Mouse (Mus musculus) NIH3T3 (cell line): Measurements from ENCODE around the gene Pdpk1.
"Not testable (repeated sequence)": the region's sequence is repeated elsewhere in the genome, so short reads cannot be mapped to it uniquely, and the experiment has no call there.

Experiments
- DNase-seq: peaks from one replicate; pipeline ENCODE4 v3.0.0-alpha.2; 2012; ENCODE audit warnings: low read depth

Pdpk1 gene

GRCm38 (mm10) chr17:24162584-24163175 is 12.0 kb upstream of the Pdpk1 start:
- peak; percentile 48 for DNase-seq

- DNase-seq, result no peak
Measured at GRCm38 (mm10) chr17:24161466-24161865, 10.7 kb upstream of the Pdpk1 start.

- DNase-seq, result no peak
Measured at GRCm38 (mm10) chr17:24157526-24157925, 6.8 kb upstream of the Pdpk1 start.

GRCm38 (mm10) chr17:24157121-24157520 is 6.4 kb upstream of the Pdpk1 start:
- DNase-seq, result no peak

GRCm38 (mm10) chr17:24156394-24156793 is 5.7 kb upstream of the Pdpk1 start:
- no peak for DNase-seq

- no peak for DNase-seq
Measured at GRCm38 (mm10) chr17:24155742-24156141, 5.0 kb upstream of the Pdpk1 start.

- DNase-seq, result no peak
Measured at GRCm38 (mm10) chr17:24154463-24154862, 3.7 kb upstream of the Pdpk1 start.

- DNase-seq, result peak; percentile 89
Measured at GRCm38 (mm10) chr17:24151890-24152563, 1.3 kb upstream of the Pdpk1 start.

GRCm38 (mm10) chr17:24151382-24151781 is 658 bp upstream of the Pdpk1 start:
- DNase-seq, result no peak

GRCm38 (mm10) chr17:24149421-24149820 is 1.3 kb downstream of the Pdpk1 start:
- no peak for DNase-seq

GRCm38 (mm10) chr17:24142897-24143296 is 7.8 kb downstream of the Pdpk1 start:
- no peak for DNase-seq

GRCm38 (mm10) chr17:24141425-24141920 is 9.3 kb downstream of the Pdpk1 start:
- DNase-seq, result peak; percentile 99

- peak; percentile 77 for DNase-seq
Measured at GRCm38 (mm10) chr17:24140845-24141424, 9.8 kb downstream of the Pdpk1 start.

- DNase-seq, result peak; percentile 45
Measured at GRCm38 (mm10) chr17:24139968-24140367, 10.8 kb downstream of the Pdpk1 start.

- no peak for DNase-seq
Measured at GRCm38 (mm10) chr17:24139256-24139655, 11.5 kb downstream of the Pdpk1 start.

GRCm38 (mm10) chr17:24137226-24137880 is 13.4 kb downstream of the Pdpk1 start:
- DNase-seq, result peak; percentile 54

GRCm38 (mm10) chr17:24134062-24134461 is 16.7 kb downstream of the Pdpk1 start:
- no peak for DNase-seq

- not testable (repeated sequence) for DNase-seq
Measured at GRCm38 (mm10) chr17:24132919-24133318, 17.8 kb downstream of the Pdpk1 start.

GRCm38 (mm10) chr17:24131570-24131969 is 19.2 kb downstream of the Pdpk1 start:
- DNase-seq, result no peak

GRCm38 (mm10) chr17:24129246-24129645 is 21.5 kb downstream of the Pdpk1 start:
- not testable (repeated sequence) for DNase-seq

GRCm38 (mm10) chr17:24127592-24127991 is 23.1 kb downstream of the Pdpk1 start:
- DNase-seq, result no peak

- no peak for DNase-seq
Measured at GRCm38 (mm10) chr17:24126801-24127200, 23.9 kb downstream of the Pdpk1 start.

- DNase-seq, result peak; percentile 95
Measured at GRCm38 (mm10) chr17:24119446-24119845, 31.3 kb downstream of the Pdpk1 start.
